Mouse (Mus musculus) embryo, embryonic 11.5 days (tissue): Measurements from ENCODE around the gene Arap1.

Source experiments
- DNase-seq: peaks from one replicate; pipeline ENCODE4 v3.0.0-alpha.2; 2012; ENCODE audit warnings: low read depth, low spot score

Arap1 gene

DNA sequence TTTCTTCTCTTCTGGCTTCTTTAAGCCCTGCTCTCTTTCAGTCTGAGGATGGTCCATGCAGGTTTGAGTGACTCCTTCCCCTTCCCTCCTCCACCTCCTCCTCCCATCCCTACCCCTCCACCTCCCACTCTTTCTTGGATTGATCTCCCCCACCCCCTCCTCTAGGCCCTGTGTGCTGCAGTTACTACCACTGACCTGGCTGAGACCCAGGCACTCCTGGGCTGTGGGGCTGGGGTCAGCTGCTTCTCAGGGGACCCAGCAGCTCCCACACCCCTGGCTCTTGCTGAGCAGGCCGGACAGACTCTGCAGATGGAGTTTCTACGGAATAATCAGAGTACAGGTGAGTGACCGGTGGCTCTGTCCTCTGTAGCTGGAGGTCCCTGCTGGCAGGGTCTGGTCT lies 46.7 kb downstream of the Arap1 start:
- no peak for DNase-seq

DNA sequence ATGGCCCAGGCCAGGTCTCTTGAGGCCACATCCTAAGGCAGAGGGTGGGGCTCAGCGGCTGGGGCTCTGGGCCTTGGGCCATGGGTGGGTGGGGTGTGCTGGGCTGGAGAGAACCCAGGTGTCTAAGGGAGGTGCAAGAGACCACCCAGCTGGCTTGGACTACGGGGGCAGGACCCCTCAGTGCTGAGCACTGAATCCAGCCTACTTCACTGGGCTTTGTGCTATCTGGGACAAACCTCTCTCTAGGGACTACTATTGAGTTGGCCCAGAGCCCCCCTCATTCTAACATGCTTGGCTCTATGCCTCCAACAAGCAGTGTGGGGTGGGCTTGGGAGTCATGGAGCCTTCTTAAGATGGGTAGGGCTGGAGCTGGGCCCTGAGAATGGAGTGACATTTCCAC lies 47.6 kb downstream of the Arap1 start:
- DNase-seq = no peak

DNA sequence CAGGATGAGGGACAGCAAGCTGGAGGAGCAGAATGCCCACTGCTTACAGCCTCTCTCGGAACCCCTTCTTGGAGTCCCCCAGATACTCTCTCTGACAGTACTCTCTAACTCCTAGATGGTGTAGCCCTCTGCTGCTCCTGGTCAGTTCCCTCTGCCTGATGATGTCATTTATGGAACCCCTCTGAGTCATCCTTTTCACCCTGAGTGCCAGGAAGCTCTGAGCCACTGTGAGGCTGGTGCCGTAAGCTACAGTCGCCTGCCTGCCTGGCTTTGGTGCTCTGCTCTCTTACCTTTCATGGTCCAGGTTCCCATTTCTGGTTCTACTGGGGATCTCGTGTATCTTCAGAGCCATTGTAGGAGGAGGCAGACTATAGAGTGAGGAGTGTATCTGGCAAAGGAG lies 49.3 kb downstream of the Arap1 start:
- DNase-seq = no peak

DNA sequence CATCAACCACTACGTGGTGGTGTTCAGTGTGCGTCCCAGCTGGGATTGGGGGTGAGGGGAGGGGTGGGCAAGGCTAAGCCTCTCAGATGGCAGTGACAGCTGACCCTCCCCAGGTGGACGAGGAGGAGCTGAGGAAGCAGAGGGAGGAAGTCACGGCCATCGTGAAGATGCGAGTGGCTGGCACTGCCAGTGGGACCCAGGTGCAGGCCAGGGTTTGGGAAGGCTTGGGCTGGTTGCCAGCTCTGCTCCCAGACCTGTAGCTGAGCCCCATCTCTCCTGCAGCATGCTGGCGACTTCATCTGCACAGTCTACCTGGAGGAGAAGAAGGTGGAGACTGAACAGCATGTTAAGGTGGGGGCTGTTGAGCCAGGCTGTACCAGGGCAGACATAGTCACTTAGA lies 53.6 kb downstream of the Arap1 start:
- DNase-seq = no peak

DNA sequence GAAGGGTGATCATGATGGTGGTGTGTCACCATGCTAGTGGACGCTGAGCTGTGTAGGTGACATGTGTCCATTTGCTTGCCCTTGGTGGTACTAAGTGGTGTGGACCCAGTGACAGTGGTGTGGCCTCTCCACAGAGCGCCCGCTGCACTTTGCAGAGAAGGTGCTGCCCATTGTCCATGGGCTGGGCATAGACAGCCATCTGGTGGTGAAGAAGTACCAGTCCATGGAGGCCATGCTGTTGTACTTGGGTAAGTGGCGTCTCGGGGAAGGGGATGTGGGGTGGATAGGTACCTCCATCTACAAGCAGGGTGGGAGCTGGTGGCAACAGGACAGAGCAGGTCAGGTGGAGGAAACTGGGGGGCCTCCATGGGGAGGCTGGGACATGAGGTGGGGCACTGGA lies 56.0 kb downstream of the Arap1 start:
- DNase-seq = no peak

DNA sequence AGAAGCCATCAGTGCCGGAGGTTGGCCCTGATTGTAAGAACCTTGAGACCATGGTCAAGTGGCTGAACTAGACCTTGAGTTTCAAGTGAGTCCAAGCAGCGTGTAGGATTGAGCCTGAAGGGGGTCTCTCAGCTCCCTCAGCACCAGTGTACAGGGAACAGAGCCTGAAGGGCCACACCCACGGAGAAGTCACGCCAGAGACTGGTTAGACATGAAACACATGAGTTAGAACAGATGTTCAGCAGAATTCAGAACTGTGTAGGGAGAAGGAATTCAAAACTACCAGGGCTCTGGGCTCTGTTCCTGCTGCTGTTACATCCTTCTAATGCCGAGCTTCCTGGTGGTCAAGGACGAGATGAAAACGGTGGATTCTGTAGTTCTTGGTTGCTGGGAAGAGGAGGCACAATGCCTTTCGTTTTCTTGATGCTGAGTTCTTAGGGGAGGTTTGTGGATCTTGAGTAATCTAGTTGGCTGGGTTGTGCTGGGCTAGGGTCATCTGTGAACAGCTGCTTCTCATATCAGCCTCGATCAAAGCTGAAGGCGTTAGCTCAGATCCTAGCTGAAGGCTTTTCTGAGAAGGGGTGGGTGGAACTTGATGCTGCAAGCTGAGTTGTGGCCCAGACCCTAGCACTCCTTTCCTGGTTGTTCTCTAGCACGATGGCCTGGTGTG lies 62.5 kb downstream of the Arap1 start, which contains the start of gene Gm45837:
TSS of gene Gm45837 (plus strand) at position 620 of the 670 bp plus-strand sequence.
- no peak for DNase-seq

DNA sequence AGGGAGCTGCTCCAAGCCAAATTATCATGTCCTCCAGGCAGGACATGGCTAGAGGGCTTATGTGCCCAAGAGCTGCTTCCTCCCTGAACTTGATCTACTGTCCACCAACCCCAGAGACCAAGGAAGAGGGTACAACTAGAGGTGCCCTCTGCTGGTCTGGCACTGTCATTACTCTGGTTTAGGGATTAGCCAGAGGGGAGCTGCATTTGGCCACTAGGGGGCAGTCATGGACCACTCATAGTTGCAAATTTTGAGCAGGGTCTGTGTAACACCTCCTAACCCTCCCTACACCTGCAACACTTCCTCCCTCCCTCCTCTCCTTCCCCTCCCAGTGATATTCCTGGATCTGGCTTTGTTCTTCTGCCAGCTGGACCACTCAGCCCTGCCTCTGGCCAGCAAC lies 64.9 kb downstream of the Arap1 start:
- DNase-seq = peak; percentile 72

DNA sequence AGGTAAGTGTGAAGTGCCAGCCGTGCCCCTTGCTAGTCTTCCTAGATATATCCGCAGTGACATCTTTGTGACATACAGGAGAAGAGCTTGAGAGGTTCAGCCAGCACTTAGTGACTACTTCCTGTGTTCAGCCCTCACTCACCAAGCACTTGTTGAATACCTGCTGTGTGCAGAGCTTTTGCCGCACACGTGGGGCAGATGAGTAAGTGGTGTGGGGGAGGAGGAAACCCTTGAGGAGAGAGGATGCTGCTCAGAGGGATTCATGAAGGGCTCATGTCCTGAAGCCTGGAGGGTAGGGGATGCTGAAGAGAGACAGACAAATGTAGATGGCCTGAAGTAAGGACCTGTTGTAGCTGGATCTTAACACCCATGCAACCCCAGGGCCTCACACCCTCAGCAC lies 66.3 kb downstream of the Arap1 start:
- DNase-seq = no peak

DNA sequence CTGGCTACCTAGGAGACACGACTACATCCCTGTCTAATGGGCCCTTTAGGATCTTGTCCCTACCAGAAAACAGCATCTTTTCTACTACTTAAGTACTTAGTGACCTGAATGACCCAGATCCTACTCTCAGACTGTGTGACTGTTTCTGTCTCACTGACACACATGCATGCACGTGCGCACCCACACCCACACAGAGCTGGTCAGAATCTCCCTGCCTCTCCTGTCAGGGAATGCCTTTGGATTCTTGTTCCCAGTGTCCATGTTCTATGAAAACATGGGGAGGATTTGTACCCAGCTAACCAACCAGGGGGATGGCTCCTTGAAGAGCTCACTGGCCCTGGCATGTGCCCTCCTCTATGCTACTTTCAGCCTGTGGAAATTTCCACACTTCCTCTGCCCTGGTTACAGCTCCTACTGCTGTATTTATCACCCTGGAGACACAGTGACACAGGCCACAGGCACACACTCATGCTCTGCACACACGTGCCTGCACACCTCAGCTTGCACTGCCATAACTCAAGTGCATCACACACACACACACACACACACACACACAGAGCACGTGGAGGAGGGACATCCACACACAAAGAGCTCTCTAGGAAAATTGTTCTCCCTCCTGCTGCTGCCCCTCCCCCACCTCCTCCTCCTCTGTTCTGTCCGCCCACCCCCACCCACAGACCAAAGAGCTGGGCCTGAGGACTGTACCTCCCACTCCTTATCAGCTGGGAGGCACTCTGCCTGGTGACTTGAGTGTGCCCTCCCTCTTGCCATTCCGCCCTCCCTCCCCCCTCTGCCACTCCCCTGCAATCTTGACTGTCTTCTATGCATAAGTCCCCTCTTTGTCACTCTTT lies 67.0 kb downstream of the Arap1 start:
- no peak for DNase-seq

DNA sequence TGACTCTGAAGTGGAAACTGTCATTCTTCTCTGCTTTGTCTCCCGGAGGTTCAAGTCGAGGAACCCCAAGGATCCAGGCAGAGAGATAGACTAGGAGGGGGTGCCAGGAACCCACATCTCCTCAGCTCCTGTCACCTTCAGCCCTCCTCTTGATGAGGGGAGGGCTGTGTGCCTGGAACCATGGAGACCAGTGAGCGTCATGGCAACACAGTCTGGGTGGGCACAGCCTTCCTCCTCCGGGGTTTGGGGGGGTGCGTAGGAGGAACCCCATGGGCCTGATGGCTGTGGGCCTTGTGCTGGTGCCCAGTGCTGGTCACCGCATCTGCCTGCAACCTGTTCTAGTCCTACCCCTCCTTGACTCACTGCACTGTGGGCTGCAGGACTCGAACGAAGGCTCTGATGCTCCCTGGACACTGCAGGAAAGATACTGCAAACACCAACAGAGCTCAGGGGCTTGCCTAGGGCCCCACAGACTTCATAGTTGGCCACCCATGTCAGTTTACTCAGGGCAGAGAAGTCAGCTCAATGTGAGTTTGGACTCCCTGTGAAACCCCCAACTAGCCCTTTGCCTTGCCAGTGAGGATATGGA lies 67.7 kb downstream of the Arap1 start:
- DNase-seq = no peak

DNA sequence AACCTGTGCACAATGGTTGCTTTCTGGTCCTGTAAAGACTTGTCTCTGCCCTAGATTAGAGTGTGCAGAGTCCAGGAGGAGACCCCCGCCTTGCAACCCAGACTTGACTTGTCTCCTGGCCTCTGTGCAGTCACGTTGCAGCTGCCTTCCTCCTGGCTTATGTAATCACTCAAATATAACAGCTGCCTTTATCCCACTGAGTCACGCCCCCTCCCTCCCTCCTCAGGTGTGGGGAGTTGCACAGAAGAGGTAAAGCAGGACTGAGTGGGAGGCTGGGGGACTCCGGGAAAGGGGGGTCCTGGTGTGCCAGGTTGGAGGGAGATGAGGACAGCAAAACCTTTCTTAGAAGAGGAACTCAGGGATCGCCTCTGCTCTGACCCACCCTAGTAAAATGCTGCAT lies 68.5 kb downstream of the Arap1 start:
- DNase-seq = no peak

DNA sequence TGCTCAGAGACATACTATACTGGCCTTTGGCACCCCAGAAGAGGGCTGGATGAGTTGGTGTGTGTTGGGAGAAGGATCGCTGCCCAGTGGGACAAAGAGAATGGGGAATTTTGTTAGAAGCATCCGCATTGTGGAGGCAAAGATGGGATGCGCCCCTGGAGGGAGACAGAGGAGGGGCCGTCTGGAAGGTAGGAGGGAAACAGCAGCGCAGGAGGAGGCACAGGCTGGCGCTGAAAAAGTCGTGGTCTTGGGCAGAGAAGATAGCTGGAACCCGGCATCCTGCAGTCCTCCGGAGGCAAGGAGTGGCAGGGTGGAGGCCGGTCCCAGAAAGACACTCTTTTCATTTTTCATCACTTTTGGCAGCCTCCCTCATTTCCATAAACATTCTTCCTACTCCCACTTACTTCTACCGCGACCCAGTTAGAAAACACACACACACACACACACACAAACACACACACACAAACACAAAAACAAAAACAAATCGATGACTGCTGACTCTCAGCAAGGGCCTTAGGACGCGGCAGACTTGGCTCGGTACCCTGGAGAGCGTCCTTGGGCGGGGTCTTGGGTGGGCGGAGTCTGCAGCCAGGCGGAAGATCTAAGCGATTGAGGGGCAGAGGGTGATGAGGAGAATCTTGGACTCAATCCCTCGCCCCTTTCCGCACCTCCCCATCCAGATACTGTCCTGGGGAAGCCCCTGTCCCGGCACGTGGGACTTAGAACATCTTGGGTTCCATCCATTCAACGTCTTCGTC lies 71.3 kb downstream of the Arap1 start:
- no peak for DNase-seq

DNA sequence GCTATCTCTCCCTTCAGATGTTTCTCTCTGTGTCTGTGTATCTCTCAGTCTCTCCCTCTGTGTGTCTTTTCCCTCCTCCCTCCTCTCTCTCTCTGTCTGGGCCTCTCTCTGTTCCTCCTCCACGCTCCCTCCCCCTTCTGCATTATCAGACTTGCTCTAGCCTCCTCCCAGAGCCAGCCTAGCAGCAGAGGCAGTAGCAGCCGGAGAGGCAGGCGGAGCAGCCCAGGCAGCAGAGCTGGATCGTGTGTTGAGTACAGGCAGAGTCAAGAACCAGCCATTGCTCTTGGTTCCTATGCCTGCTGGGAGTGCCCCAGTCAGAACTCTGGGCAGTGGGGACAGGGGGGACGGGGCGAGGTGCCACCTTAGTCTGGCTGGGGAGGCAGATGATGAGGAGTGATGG lies 73.7 kb downstream of the Arap1 start, which contains the start of gene Pde2a:
TSS of gene Pde2a (plus strand) at position 163 of the 400 bp plus-strand sequence.
- no peak for DNase-seq

DNA sequence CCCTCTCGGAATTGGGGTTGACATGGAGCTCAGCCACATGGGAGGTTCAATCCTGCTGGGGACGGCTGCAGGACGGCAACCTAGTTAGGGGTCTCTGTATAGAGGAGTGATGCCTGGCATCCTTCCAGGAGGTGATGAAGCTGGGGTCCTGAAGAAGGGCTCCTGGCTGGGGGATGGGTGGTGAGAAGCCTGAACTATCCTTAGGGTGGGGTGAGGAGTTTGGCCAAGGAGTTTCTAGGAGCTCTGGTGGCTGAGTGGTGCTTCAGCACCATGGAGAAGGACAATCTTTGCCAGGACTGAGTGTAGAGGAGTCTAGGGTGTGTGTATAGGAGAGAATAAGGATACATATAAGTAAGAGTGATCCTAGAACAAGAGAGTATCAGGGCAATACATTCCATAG lies 74.2 kb downstream of the Arap1 start:
- DNase-seq = no peak

DNA sequence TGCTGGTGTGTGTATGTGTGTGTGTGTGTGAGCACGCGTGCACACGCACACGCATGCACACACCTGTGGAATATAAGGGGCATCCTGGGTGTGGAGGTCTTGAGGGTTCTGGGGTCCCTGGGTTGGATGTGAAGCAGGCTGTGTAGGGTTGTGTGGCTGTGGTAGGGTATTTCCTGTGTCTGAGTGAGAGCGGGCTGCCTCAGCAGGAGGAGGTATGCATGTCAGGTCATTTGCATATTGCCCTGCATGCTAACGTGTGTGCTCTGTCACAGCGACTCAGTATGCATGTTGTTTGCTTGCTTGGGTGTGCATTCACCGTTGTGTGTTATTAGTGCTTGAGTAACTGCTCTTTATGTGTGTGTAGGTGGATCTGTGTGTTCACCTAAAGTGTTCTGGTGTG lies 74.8 kb downstream of the Arap1 start:
- no peak for DNase-seq

DNA sequence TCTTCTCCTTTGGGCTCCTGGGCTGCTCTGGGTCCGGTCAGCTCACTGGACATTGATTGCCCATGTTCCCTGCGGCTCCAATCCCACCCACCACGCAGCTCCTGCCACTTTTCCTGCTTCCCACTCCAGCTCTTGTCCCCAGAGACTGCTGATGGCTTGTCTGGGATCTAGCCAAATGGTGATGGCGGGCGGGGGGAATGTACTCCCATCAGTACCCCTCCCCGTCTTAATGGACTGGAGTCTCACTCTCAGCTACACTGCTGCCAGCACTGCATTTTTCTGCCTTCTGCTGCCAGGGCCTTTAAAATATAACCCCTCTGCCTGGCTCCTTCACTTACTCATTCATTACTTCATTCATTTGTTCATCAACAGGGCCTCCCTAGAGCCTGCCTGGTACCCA lies 76.1 kb downstream of the Arap1 start:
- no peak for DNase-seq

DNA sequence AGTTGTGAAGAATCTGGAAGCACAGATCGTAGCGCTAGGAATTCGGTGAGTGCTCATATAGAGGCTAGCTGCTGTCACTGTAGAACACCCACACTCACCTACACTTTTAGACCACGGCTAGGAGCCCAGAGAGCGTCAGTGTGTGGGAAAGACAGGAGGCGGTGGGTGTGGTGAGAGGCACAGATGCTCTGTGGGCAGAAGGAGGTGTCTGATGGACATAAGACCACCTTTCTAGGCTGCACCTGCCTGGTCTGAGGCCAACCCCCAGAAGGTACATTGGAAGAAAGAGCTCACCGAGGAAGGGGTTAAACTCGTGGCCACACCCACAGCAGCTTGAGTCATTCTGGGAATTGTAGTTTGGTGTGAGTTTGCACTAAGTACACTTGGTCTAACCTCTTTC lies 78.8 kb downstream of the Arap1 start:
- DNase-seq = no peak

DNA sequence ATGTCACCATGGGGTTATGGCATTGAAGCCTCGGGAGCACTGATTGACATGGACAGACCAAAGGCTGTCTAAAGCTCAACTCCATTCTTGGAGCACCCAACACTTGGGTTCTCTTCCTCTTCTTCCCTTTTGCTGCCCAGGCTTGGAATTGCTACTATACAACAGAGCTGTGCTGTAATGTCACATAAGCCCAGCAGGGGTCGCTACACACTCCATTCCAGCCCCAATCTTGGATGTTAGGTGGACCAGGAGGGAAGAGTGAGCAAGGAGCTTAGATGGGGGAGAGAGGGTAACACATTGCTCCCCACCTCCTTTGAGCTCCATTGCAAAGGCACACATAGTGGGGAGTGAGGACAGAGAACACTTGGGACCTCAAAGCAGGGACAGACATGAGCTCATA lies 79.9 kb downstream of the Arap1 start:
- DNase-seq = no peak

DNA sequence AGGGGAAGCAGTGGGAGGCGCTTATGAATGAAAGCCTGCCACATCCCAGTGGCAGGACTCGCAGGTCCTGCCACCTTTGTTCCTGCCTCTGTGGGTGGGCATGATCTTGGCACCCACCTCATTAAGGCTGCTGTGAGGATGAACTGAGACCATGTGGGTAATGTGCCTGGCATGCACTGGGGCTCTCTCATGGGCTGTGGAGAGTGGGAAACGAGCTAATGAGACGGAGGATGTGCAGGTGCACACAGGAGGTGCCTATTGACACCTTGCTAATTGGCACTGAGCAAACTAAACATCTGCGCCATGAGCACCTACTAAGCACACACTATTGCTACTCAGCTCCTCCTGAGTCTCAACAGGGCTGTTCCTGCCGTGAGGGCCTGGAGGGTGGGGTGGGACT lies 87.2 kb downstream of the Arap1 start:
- DNase-seq = no peak

DNA sequence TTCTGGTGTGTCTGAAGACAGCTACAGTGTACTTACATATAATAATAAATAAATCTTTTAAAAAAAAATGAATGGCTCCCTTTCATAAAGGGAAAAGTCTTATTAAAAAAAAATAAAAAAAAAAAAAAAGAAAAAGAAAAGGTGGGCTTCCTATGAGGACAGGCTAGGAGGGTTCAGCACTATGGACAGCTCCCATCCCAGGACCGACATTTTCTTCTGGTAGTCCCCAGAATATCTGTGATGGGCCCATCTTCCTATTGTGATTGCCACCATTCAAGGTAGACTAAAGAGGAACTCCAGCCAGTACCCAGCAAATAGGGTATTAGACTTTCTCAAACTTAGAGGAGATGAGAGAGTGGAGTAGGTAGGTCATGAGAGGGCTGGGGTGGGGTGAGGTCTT lies 90.0 kb downstream of the Arap1 start:
- no peak for DNase-seq

DNA sequence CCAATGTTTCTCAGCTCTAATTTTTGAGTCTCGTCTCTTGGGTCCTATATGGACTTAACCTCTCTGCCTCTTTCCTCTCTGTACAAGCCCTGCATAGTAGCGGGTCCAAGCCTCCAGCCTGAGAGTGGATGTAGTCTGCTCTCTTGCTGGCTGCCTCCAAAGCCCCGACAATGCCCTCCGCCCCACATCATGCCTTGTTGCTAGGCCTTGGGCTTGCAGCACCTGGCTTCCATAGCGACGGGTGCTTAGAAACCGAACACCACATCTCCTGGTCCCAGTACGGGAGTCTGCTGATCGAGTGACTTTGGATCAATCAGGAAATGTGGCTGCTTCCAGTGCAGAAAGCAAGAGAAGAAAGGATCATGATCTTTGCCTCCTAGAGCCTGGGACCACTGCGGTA lies 95.2 kb downstream of the Arap1 start:
- no peak for DNase-seq

DNA sequence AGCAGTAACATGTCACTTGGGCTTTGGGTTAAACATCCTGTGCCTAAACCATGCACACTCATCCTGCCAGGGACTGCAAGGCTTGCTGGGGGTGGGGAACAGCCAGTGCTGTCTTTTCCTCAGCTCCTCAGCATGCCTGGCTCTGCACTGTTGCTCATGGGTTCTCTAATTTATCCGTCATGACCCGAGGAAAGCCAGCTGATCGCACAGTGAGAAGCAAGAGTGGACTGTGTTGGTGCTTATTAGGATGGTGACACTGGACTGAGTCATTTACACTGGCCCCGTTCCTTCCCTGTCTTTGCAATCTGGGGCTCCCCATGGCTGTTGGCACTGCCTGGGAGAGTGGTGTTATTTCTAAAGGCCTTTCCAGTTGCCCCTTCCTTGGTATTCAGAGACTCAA lies 96.3 kb downstream of the Arap1 start:
- DNase-seq = no peak
